Mouse (Mus musculus): Measurements from ENCODE around the gene Nadk.

Nadk gene

GRCm38 (mm10) chr4:155561661-155562442 is at the start of gene Nadk:
Gene Nadk (plus strand): TSS chr4:155562378.
- peak; percentile 37 to 44 for DNase-seq

DNA sequence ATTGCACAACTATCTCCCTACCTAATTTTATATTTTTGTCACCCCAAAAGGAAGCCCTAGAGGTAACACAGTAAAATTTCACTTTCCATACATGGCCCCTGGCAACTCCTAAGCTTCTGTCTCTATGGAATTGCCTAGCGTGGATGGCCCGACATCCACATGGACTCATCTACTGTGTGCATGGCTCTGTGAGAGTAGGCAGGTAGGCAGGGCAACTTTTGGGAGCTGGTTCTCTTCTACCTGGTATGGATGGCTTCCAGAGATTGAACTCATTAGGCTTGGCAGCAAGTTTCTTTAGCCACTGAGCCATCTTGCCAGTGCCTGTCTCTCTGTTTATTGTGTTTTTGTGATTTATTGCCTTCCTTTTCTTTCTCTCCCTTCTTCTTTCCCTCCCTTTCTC is 47.4 kb upstream of the Nadk start:
- DNase-seq: no peak

DNA sequence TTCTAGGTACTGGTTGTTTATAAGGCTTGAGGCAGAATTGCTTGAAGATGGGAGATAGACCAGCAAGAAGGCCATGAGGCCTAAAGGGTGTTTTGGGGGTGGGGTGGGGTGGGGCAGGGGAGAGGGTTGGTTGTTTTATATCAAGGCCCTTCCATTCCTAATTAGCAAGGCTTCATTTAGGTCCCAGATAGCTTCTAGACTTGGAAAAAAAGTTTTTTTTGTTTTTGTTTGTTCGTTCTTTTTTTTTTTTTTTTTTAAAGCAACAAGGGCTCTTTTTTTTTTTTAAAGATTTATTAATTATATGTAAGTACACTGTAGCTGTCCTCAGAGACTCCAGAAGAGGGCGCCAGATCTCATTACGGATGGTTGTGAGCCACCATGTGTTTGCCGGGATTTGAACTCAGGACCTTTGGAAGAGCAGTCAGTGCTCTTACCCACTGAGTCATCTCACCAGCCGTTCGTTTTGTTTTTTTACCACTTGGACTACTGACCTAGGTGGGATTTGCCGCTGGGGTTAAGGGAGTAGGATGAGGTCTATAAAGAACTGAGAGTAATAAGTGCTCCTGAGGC is 44.1 kb upstream of the Nadk start:
- no peak for DNase-seq

DNA sequence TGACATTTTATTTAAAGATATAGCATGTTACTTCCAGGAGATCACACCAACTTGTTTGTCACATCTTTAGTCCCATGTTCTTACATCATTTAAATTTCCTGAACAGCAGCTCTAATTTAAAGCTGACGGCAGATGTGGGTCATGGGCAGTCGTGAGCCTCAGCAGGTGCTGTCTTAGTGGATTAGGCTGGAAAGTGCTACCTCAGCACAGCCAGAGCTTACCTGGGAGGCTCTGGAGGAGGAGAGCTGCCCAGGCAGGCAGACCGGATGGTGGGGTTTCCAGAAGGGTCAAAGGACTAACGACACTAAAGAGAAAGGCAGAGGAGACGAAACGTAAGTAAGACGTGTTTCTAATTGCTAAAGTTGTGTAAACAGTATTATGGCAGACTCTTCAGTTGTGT is 39.9 kb upstream of the Nadk start:
- DNase-seq: no peak

DNA sequence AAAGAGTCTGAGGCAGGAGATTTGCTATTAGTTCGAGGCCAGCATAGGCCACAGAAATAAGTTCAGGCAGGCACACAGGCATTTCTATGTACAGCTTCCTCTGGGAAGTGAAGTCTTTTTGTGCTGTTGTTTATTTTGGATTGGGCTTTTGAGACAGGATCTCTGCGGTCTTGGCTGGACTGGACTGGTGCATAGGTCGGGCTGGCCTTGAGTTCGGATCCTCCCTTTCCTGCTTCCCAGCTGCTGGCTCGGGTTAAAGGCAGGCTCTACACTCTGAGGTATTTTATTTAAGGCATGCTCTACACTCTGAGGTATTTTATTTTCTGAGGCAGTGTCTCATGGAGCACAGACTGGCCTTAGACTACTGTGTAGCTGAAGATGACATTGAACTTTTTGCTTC is 36.4 kb upstream of the Nadk start:
- DNase-seq: no peak

DNA sequence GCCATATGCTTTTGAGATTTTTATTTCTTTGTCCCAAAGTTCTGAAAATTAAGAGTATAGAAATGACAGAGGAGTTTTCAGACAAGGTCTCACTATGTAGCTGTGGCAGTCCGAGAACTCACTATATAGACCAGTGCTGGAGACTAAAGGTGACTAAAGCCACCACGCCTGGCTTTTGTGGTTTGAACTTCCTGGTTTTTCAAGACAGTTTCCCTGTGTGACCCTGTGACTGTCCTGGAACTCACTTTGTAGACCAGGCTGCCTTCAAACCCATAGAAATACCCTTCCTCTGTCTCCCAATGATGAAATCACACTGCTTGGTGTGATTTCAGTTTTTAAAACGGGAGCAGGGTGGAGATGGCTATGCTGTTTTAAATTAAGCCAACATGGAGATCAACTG is 32.9 kb upstream of the Nadk start:
- no peak for DNase-seq

DNA sequence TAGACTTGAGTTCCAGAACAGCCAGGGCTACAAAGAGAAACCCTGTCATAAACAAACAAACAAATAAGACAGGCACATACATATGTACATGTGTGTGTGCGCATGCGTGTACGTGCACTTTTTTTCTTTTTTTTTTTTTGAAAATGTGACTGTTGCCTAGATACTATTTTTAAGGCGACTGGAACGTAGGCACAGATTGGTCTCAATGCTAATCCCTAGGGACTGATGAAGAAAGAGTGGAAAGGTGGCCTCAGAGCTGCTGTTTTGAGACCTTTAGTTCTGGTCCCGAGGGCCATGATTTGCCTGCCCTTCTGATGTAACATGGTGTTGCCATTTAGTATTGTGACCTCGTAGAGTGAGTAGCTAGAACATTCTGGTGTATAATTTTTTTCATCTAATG is 12.2 kb upstream of the Nadk start:
- DNase-seq: no peak

DNA sequence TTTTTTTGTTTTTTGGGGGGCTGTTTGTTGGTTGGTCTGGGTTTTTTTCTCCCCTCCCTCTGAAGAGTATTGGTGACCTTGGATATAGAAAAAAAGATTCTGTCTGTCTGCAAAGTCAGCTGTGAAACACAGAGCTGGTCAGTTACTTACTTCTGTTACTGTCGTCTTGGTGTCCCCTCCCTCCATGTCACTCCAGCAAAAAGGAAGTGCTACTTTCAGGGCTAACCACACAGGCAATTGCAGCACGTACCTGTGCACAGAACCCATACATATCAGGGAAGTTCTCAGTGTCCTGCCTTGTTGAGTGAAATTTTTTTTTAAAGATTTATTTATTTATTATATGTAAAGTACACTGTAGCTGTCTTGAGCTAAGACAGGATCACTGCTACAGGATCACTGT is 11.7 kb upstream of the Nadk start:
- DNase-seq: no peak

GRCm38 (mm10) chr4:155551073-155551472 is 11.1 kb upstream of the Nadk start:
- no peak for DNase-seq

DNA sequence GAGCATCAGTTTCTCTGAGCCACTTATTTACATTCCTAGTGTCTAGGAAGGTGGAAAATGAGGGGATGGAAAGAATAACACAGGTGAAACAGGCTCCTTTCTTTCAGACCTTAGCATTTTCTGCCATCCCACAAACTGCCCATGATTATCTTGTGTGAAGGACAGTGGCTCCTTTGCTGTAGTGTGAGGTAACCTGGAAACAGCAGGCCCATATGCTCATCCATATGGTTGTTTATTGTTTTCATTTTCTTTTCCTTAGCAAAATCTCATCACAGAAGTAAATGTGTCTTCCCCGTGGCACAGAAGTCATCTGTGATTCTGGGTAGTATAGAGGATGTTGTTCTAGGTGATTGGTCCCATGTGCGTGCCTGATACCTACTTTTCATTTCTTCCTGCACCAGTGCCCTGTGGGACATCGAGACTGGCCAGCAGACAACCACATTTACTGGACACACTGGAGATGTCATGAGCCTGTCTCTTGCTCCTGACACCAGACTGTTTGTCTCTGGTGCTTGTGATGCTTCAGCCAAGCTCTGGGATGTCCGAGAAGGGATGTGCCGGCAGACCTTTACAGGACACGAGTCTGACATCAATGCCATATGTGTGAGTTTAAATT is 9.2 kb upstream of the Nadk start:
- DNase-seq: no peak

DNA sequence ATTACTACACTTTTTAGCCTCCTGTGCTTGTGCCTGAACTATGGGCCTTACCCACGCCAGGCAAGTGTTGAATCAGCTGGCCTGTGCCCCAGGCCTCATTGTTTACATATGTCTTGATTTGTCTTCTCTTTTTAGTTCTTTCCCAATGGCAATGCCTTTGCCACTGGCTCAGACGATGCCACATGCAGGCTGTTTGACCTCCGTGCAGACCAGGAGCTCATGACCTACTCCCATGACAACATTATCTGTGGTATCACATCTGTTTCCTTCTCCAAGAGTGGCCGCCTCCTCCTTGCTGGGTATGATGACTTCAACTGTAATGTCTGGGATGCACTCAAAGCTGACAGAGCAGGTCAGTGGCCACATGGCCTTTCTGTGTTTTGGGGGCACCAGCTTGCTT is 7.3 kb upstream of the Nadk start:
- peak in 1 of 2 experiments; percentile 20 for DNase-seq

- DNase-seq: no peak
Observed at GRCm38 (mm10) chr4:155555464-155555863, 6.7 kb upstream of the Nadk start.

DNA sequence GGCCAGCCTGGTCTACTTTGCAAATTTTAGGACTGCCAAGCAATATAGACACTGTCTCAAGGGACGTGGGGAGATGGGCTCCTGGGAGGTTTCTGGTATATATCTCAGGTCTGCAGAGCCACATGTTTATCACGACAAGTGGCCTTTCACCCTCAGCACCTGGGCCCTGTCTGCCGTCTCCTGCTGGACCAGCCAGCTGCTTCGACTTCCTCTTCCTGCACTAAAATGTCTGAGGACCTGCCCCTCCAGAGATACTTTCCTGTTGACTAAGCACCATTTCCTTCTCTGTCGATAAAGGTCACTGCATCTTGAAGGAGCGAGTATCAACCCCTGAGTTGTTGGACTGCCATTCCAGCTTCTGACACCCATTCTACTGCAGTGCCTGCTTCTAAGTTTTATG is 2.7 kb upstream of the Nadk start:
- DNase-seq: no peak

GRCm38 (mm10) chr4:155560932-155561331 is 1.2 kb upstream of the Nadk start:
- DNase-seq: no peak

GRCm38 (mm10) chr4:155562725-155563399 is 684 bp downstream of the Nadk start:
- DNase-seq: peak; percentile 67 to 77

GRCm38 (mm10) chr4:155563400-155564231 is 1.4 kb downstream of the Nadk start:
- peak; percentile 97 to 98 for DNase-seq

DNA sequence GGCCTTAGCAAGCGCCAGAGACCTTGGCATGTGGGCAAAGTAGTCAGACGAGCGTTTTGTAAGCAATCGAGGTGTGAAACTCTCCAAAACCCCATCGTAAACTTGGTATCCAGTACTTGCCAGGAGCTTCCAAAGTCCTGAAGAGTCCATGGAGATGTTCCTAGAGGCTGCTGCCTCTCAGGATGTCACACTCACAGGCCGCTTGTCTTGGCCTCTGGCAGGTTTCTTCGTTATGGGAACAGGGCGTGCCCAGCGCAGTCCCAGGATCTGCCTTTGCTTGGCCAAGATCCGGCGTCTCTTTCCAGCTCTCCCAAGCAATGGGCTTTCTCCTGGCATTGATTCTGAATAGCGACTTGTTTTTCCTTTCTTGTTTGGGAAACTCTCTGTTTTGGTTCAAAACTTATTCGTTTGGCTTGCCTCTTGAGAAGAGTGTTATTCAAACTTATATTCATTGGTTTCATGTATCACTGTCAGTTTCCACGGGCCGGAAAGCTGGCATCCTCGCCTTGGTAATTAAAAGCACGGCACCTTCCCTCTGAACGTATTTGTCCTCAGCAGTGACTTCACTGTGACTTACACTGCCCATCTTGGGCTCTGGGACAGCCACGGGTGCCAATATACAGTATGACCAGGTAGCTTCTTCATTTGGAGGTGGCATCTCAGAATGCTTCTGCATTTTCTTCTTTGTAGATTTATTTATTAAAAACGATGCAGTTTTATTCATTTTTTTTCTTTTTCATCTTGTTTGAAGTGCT is 2.3 kb downstream of the Nadk start:
- peak; percentile 48 to 68 for DNase-seq

DNA sequence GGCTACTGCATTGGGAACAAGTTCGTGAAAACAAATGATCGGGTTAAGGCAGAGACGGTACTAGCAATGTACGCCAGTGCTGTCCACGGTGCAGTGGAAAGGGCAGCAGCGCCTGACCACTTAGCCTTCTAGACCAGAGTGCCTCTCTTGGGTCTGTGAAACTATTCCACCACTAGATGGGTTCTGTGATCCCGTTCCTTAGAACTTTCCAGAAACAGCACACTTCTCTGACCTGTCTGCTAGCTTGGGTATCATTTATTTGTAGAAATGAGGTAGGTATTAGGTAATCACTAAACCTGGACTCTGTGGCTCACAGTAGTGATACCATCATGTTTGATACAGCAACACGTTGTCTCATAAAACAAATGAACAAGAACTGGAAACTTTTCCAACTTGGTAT is 4.4 kb downstream of the Nadk start:
- DNase-seq: no peak

GRCm38 (mm10) chr4:155568170-155568569 is 6.0 kb downstream of the Nadk start:
- no peak for DNase-seq

DNA sequence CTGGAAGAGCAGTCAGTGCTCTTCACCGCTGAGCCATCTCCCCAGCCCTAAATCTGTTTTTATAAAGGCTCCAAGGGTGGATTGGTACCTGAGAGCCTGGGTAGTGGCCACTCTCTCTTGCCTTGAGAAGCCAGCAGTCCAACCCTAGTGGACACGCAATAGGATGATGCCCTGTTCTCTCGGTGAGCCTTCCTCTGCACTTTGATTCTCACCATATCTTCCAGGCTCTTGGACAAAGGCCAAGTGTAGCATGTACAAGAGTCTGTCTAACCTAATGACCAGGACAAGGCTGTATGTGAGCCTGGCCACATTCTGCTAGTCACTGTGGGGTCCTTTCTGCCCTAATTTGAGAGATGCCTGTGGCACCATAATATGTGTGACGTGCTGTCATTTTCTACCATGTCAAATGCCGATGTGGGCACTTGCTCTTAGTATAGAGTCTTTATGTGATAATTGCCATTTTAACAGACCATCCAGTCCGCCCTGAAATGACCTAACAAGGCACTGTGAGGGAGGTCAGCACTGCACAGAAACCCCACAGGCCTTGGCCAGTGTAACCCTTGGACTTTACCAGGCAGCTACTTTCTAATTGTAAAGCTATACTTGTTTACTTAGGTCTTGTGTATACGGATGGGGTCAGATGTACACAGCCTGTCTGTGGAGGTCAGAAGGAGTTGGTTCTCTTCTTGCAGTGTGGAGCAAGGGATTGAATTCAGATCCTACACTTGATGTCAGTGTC is 6.6 kb downstream of the Nadk start:
- no peak for DNase-seq

DNA sequence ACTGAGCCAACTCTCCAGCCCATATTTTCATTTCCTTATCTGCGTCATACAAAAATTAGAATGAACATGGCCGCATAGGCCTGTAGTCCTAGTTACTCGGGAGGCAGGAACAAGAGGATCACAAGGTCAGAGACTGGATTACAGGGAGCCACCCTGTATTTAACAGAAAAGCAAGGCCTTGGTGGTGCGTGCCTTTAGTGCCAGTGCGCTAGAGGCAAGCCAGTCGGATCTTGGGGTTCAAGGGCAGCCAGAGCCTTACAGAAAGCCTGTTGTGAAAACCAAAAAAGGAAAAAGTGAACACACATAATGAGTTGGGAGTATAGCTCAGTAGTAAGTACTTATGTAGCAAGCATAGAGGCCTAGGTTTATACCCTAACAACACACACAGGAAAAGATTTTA is 7.6 kb downstream of the Nadk start:
- DNase-seq: no peak
